Mouse (Mus musculus): ENCODE data around the gene Hacd2. TPM values are rescaled to one million over a fixed set of nuclear protein-coding genes. Genes with fewer than 3 reads are reported as not detected.

The Hacd2 gene
- polyA plus RNA-seq, 1 experiment from 2014 or later = 29.3 TPM

DNA sequence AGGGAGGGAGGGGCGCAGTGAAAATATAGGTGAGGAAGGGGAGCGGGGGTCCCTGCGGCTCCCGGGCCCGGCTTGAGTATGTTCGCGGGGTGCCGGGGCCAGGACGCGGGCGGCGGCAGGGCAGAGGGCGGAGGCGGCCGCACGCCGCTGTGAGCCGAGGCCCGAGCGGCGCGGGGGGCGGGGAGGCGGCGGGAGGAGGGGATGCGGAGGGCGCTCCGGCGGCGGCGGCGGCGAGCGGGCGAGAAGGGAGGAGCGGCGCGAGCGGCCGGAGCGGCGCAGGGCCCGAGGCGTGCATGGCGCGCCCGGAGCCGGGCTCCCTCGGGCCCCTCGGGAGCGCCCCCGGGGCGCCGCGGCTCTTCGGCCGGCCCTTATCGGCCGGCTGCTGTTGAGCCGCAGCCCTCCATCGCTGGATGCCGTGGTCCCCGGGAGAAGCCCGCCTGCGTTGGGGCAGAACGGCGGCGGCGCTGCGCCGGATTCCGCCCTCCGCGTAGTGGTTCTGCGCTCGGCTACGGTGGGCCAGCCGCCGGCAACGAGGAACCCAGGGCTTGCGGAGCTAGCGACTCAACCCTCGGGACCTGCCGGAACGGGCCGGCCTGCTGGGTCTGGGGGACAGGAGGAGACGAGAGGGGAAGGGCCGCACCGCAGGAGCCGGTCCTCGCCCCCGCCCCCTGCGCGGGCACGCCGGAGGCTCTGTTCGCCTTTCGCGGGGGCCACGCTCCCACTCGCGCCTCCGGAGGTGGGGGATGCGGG lies 132.6 kb downstream of the Hacd2 start, which contains the start of gene Adcy5:
Gene Adcy5 (plus strand): TSS at position 237 of the 750 bp plus-strand sequence.
- under 1% methylated on average over 63 of the region's 104 CpGs for WGBS
- Histone ChIP-seq H3K27ac (ENCODE audit: low read depth, low read length) (peak within 1 kb of the TSS; percentile 62), H3K9ac (ENCODE audit: low read length) (peak within 1 kb of the TSS; percentile 83), H3K4me2 (ENCODE audit: low read depth) (peak within 1 kb of the TSS; percentile 95), H3K27me3 (ENCODE audit: control insufficient read depth, insufficient read depth, low read length) (peaks cover 32% of the 10 kb centered on the region), H3K36me3 (ENCODE audit: control insufficient read depth, insufficient read depth, low read length) (no peaks in the 10 kb centered on the region), H3K4me1 (ENCODE audit: control insufficient read depth, insufficient read depth, low read length) (peaks cover 6% of the 10 kb centered on the region; the same call in 1 of the 2 replicates), H3K9me3 (ENCODE audit: control insufficient read depth, low read length) (no peaks in the 10 kb centered on the region), H3K4me3 (ENCODE audit: low read depth, low read length) (peak within 1 kb of the TSS; percentile 61)
- peak; percentile 67 for DNase-seq (ENCODE audit: low spot score)
- peak; percentile 51 for ATAC-seq (ENCODE audit: insufficient read depth, low FRiP score, low TSS enrichment)

- H3K9me3 ChIP-seq (ENCODE audit: control insufficient read depth, low read length) = no peaks in the 10 kb centered on the region
- peak; percentile 25 for ATAC-seq (ENCODE audit: insufficient read depth, low FRiP score, low TSS enrichment)
- 2% methylated on average over 80 of the region's 87 CpGs for WGBS
- peak overlapping the region; percentile 95 for H3K4me2 ChIP-seq (ENCODE audit: low read depth)
- H3K27ac ChIP-seq (ENCODE audit: low read depth, low read length) = peak overlapping the region; percentile 62
- peaks cover 32% of the 10 kb centered on the region for H3K27me3 ChIP-seq (ENCODE audit: control insufficient read depth, insufficient read depth, low read length)
- peak overlapping the region; percentile 61 for H3K4me3 ChIP-seq (ENCODE audit: low read depth, low read length)
- peak overlapping the region; percentile 83 for H3K9ac ChIP-seq (ENCODE audit: low read length)
- peaks cover 7% of the 10 kb centered on the region; the same call in 1 of the 2 replicates for H3K4me1 ChIP-seq (ENCODE audit: control insufficient read depth, insufficient read depth, low read length)
- DNase-seq (ENCODE audit: low spot score) = peak; percentile 68
- H3K36me3 ChIP-seq (ENCODE audit: control insufficient read depth, insufficient read depth, low read length) = no peaks in the 10 kb centered on the region
Observed at GRCm38 (mm10) chr16:35155391-35156305, 133.4 kb downstream of the Hacd2 start.

DNA sequence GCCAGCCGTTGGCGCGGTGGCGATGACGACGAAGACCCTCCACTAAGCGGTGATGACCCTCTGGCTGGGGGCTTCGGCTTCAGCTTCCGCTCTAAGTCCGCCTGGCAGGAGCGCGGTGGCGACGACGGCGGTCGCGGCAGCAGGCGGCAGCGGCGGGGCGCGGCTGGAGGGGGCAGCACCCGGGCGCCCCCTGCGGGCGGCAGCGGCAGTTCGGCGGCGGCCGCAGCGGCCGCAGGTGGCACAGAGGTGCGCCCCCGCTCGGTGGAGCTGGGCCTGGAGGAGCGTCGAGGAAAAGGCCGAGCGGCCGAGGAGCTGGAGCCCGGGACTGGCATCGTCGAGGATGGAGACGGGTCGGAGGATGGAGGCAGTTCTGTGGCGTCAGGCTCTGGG lies 134.1 kb downstream of the Hacd2 start:
- ATAC-seq (ENCODE audit: insufficient read depth, low FRiP score, low TSS enrichment) (no peak), DNase-seq (ENCODE audit: low spot score) (peak; percentile 73)
- peaks cover 9% of the 10 kb centered on the region; the same call in 1 of the 2 replicates for H3K4me1 ChIP-seq (ENCODE audit: control insufficient read depth, insufficient read depth, low read length)
- no peaks in the 10 kb centered on the region for H3K36me3 ChIP-seq (ENCODE audit: control insufficient read depth, insufficient read depth, low read length)
- peak overlapping the region; percentile 61 for H3K4me3 ChIP-seq (ENCODE audit: low read depth, low read length)
- peaks cover 32% of the 10 kb centered on the region for H3K27me3 ChIP-seq (ENCODE audit: control insufficient read depth, insufficient read depth, low read length)
- H3K27ac ChIP-seq (ENCODE audit: low read depth, low read length) = no peak overlapping the region
- peak overlapping the region; percentile 83 for H3K9ac ChIP-seq (ENCODE audit: low read length)
- 2% methylated on average over 48 of the region's 48 CpGs for WGBS
- H3K9me3 ChIP-seq (ENCODE audit: control insufficient read depth, low read length) = no peaks in the 10 kb centered on the region
- peak overlapping the region; percentile 95 for H3K4me2 ChIP-seq (ENCODE audit: low read depth)

DNA sequence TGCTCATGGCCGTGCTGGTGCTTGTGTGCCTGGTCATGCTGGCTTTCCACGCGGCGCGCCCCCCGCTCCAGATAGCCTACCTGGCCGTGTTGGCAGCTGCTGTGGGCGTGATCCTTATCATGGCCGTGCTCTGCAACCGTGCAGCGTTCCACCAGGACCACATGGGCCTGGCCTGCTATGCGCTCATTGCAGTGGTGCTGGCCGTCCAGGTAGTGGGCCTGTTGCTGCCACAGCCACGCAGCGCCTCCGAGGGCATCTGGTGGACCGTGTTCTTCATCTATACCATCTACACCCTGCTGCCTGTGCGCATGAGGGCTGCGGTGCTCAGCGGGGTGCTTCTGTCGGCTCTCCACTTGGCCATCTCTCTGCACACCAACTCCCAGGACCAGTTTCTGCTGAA lies 134.6 kb downstream of the Hacd2 start:
- H3K4me2 ChIP-seq (ENCODE audit: low read depth) = no peak overlapping the region
- no peak overlapping the region for H3K4me3 ChIP-seq (ENCODE audit: low read depth, low read length)
- ATAC-seq (ENCODE audit: insufficient read depth, low FRiP score, low TSS enrichment) = no peak
- H3K4me1 ChIP-seq (ENCODE audit: control insufficient read depth, insufficient read depth, low read length) = peaks cover 9% of the 10 kb centered on the region; the same call in 1 of the 2 replicates
- no peaks in the 10 kb centered on the region for H3K9me3 ChIP-seq (ENCODE audit: control insufficient read depth, low read length)
- H3K27me3 ChIP-seq (ENCODE audit: control insufficient read depth, insufficient read depth, low read length) = peaks cover 32% of the 10 kb centered on the region
- no peak overlapping the region for H3K27ac ChIP-seq (ENCODE audit: low read depth, low read length)
- no peaks in the 10 kb centered on the region for H3K36me3 ChIP-seq (ENCODE audit: control insufficient read depth, insufficient read depth, low read length)
- H3K9ac ChIP-seq (ENCODE audit: low read length) = no peak overlapping the region; the same call in 1 of the 2 replicates
- DNase-seq (ENCODE audit: low spot score) = no peak
- WGBS = 74% methylated on average over 21 of the region's 21 CpGs

Other genes with a start within 250 kb of the Hacd2 start
- 1.9 and 2.3 TPM in 2 replicates for gene Adcy5, start 132.4 kb downstream of the Hacd2 start, polyA plus RNA-seq (2014; fragmentation: Nextera tagmentation; extraction: Ambion mirVana)

All from neural tube, embryonic 11.5 days (tissue).